Mouse (Mus musculus) left cerebral cortex, adult 11 months (tissue): ENCODE results near the gene Gm12184.
A peak's percentile ranks its signal among the peaks of the same experiment; 100 is the strongest.
"Not testable (repeated sequence)": the region's sequence is repeated elsewhere in the genome, so short reads cannot be mapped to it uniquely, and the experiment has no call there.

Experiments
- DNase-seq: peaks from one replicate; pipeline ENCODE4 v3.0.0; 2022; ENCODE audit warnings: low spot score

The Gm12184 gene

GRCm38 (mm10) chr11:48825979-48826751, at the start of gene Gm12184, which contains the start of gene Trim7:
Gene Gm12184, minus strand, starts transcription at chr11:48826655.
Gene Trim7, plus strand, starts transcription at chr11:48826140.
- not testable (repeated sequence) for DNase-seq

- not testable (repeated sequence) for DNase-seq
Measured at GRCm38 (mm10) chr11:48875343-48875837, 48.9 kb upstream of the Gm12184 start.

GRCm38 (mm10) chr11:48874465-48874864, 48.0 kb upstream of the Gm12184 start:
- no peak for DNase-seq

GRCm38 (mm10) chr11:48873591-48874290, 47.3 kb upstream of the Gm12184 start:
- DNase-seq, result no peak

- DNase-seq, result no peak
Measured at GRCm38 (mm10) chr11:48872695-48873300, 46.3 kb upstream of the Gm12184 start.

- DNase-seq, result no peak
Measured at GRCm38 (mm10) chr11:48871817-48872541, 45.5 kb upstream of the Gm12184 start.

- DNase-seq, result no peak
Measured at GRCm38 (mm10) chr11:48871201-48871772, 44.8 kb upstream of the Gm12184 start, which contains the start of gene Irgm1. Gene Irgm1, minus strand, starts transcription at chr11:48871683.

GRCm38 (mm10) chr11:48870781-48871180, 44.3 kb upstream of the Gm12184 start:
- no peak for DNase-seq

GRCm38 (mm10) chr11:48869380-48870110, 43.1 kb upstream of the Gm12184 start:
- no peak for DNase-seq

- DNase-seq, result no peak
Measured at GRCm38 (mm10) chr11:48866481-48866880, 40.0 kb upstream of the Gm12184 start.

GRCm38 (mm10) chr11:48863808-48864207, 37.4 kb upstream of the Gm12184 start:
- no peak for DNase-seq

GRCm38 (mm10) chr11:48862784-48863319, 36.4 kb upstream of the Gm12184 start:
- no peak for DNase-seq

GRCm38 (mm10) chr11:48859014-48859413, 32.6 kb upstream of the Gm12184 start:
- DNase-seq, result peak; percentile 60

GRCm38 (mm10) chr11:48853474-48854180, 27.2 kb upstream of the Gm12184 start:
- peak; percentile 85 for DNase-seq

GRCm38 (mm10) chr11:48852624-48853473, 26.4 kb upstream of the Gm12184 start:
- no peak for DNase-seq

- DNase-seq, result no peak
Measured at GRCm38 (mm10) chr11:48852190-48852589, 25.7 kb upstream of the Gm12184 start.

GRCm38 (mm10) chr11:48851270-48851995, 25.0 kb upstream of the Gm12184 start:
- no peak for DNase-seq

GRCm38 (mm10) chr11:48850240-48850639, 23.8 kb upstream of the Gm12184 start:
- no peak for DNase-seq
